Mouse (Mus musculus) embryonic facial prominence, embryonic 10.5 days (tissue): ENCODE data around the gene Map2k5. TPM values are rescaled to one million over a fixed set of nuclear protein-coding genes. Genes with fewer than 3 reads are reported as not detected.

Experiments used
- DNase-seq: peaks from one replicate; pipeline ENCODE4 v3.0.0-alpha.2; 2017; ENCODE audit warnings: low spot score
- H3K27ac ChIP-seq: fragments of 300-500 bp; sonication (generic); replicated peaks from 2 replicates; pipeline ENCODE4 v1.5.1; 2016; ENCODE audit warnings: mild to moderate bottlenecking
- H3K27me3 ChIP-seq: fragments of 300-500 bp; sonication (generic); replicated peaks from 2 replicates; pipeline ENCODE4 v1.6.1; 2016; ENCODE audit warnings: low read depth, mild to moderate bottlenecking; ENCODE audit not compliant: poor library complexity, severe bottlenecking
- H3K36me3 ChIP-seq: fragments of 300-500 bp; sonication (generic); replicated peaks from 2 replicates; pipeline ENCODE4 v1.6.1; 2016; ENCODE audit warnings: mild to moderate bottlenecking, moderate library complexity
- H3K4me1 ChIP-seq: fragments of 300-500 bp; sonication (generic); 2 replicates; pipeline ENCODE4 v1.6.1; 2016
- H3K4me3 ChIP-seq: fragments of 300-500 bp; sonication (generic); 2 replicates; pipeline ENCODE4 v1.5.1; 2016; ENCODE audit warnings: mild to moderate bottlenecking, moderate library complexity
- H3K9me3 ChIP-seq: fragments of 300-500 bp; sonication (generic); 2 replicates; pipeline ENCODE4 v1.6.1; 2016; ENCODE audit warnings: mild to moderate bottlenecking
- WGBS: fragments of 180-500 bp; shearing (Covaris S2); methylation state at CpG from one replicate; pipeline ENCODE4 v1.1.7; 2016; 5-methylcytosine and 5-hydroxymethylcytosine counted together
- polyA plus RNA-seq: library from polyadenylated mRNA; unstranded; fragments of >200 nt; fragmentation: Nextera tagmentation; extraction: Ambion mirVana; gene quantifications from 2 replicates; pipeline ENCODE4 v1.2.1, GENCODE M21; 2016

Map2k5 gene
- polyA plus RNA-seq: 34.4 and 37.7 TPM in 2 replicates

GRCm38 (mm10) chr9:63377270-63378142 is at the start of gene Map2k5:
Gene Map2k5 (minus strand): TSS chr9:63377902.
- H3K9me3 ChIP-seq: no peaks in the 10 kb centered on the region
- H3K4me1 ChIP-seq: peaks cover 38% of the 10 kb centered on the region
- DNase-seq: peak; percentile 92
- H3K36me3 ChIP-seq: peaks cover 26% of the 10 kb centered on the region
- H3K4me3 ChIP-seq: peak within 1 kb of the TSS; percentile 80
- no peaks in the 10 kb centered on the region for H3K27me3 ChIP-seq
- peak within 1 kb of the TSS; percentile 96 for H3K27ac ChIP-seq
- under 1% methylated on average over 58 of the region's 58 CpGs for WGBS

GRCm38 (mm10) chr9:63421096-63421736 is 43.5 kb upstream of the Map2k5 start:
- Histone ChIP-seq H3K4me3 (no peak overlapping the region), H3K9me3 (no peaks in the 10 kb centered on the region), H3K27ac (no peak overlapping the region), H3K27me3 (no peaks in the 10 kb centered on the region), H3K36me3 (no peaks in the 10 kb centered on the region), H3K4me1 (peaks cover 8% of the 10 kb centered on the region)
- DNase-seq: no peak
- 66% methylated on average over 9 of the region's 9 CpGs for WGBS

- H3K4me3 ChIP-seq: no peak overlapping the region
- H3K9me3 ChIP-seq: no peaks in the 10 kb centered on the region
- peaks cover 8% of the 10 kb centered on the region for H3K4me1 ChIP-seq
- WGBS: 44% methylated on average over 6 of the region's 6 CpGs
- no peaks in the 10 kb centered on the region for H3K27me3 ChIP-seq
- no peaks in the 10 kb centered on the region for H3K36me3 ChIP-seq
- DNase-seq: no peak
- H3K27ac ChIP-seq: no peak overlapping the region
Observed at GRCm38 (mm10) chr9:63420396-63420795, 42.7 kb upstream of the Map2k5 start.

GRCm38 (mm10) chr9:63400176-63400575 is 22.5 kb upstream of the Map2k5 start:
- WGBS: 89% methylated on average over 1 of the region's 1 CpGs
- DNase-seq: no peak
- H3K27ac ChIP-seq: no peak overlapping the region
- no peak overlapping the region for H3K4me3 ChIP-seq
- H3K9me3 ChIP-seq: no peaks in the 10 kb centered on the region
- H3K27me3 ChIP-seq: no peaks in the 10 kb centered on the region
- no peaks in the 10 kb centered on the region for H3K36me3 ChIP-seq
- peaks cover 26% of the 10 kb centered on the region for H3K4me1 ChIP-seq

- DNase-seq: no peak
- H3K27me3 ChIP-seq: no peaks in the 10 kb centered on the region
- peaks cover 26% of the 10 kb centered on the region for H3K4me1 ChIP-seq
- H3K27ac ChIP-seq: peak overlapping the region; percentile 92
- H3K4me3 ChIP-seq: peak overlapping the region; percentile 75
- no peaks in the 10 kb centered on the region for H3K9me3 ChIP-seq
- no peaks in the 10 kb centered on the region for H3K36me3 ChIP-seq
- 3% methylated on average over 8 of the region's 8 CpGs for WGBS
Observed at GRCm38 (mm10) chr9:63399463-63399815, 21.7 kb upstream of the Map2k5 start.

- peaks cover 26% of the 10 kb centered on the region for H3K4me1 ChIP-seq
- H3K27ac ChIP-seq: peak within 1 kb of the TSS; percentile 92
- H3K9me3 ChIP-seq: no peaks in the 10 kb centered on the region
- WGBS: under 1% methylated on average over 74 of the region's 74 CpGs
- peak within 1 kb of the TSS; percentile 75 for H3K4me3 ChIP-seq
- no peaks in the 10 kb centered on the region for H3K36me3 ChIP-seq
- DNase-seq: peak; percentile 94
- no peaks in the 10 kb centered on the region for H3K27me3 ChIP-seq
Observed at GRCm38 (mm10) chr9:63398611-63399462, 21.1 kb upstream of the Map2k5 start, which contains the start of gene 2300009A05Rik. Gene 2300009A05Rik (minus strand): TSS chr9:63399246.

- no peaks in the 10 kb centered on the region for H3K9me3 ChIP-seq
- DNase-seq: no peak
- 90% methylated on average over 7 of the region's 7 CpGs for WGBS
- no peak overlapping the region for H3K4me3 ChIP-seq
- no peaks in the 10 kb centered on the region for H3K27me3 ChIP-seq
- H3K36me3 ChIP-seq: no peaks in the 10 kb centered on the region
- no peak overlapping the region for H3K27ac ChIP-seq
- H3K4me1 ChIP-seq: peaks cover 26% of the 10 kb centered on the region
Observed at GRCm38 (mm10) chr9:63395612-63396011, 17.9 kb upstream of the Map2k5 start.

GRCm38 (mm10) chr9:63391307-63391706 is 13.6 kb upstream of the Map2k5 start:
- no peak for DNase-seq
- Histone ChIP-seq H3K27me3 (no peaks in the 10 kb centered on the region), H3K27ac (no peak overlapping the region), H3K36me3 (no peaks in the 10 kb centered on the region), H3K4me1 (peaks cover 3% of the 10 kb centered on the region; the same call in 1 of the 2 replicates), H3K4me3 (no peak overlapping the region), H3K9me3 (no peaks in the 10 kb centered on the region)
- 85% methylated on average over 2 of the region's 2 CpGs for WGBS

- H3K27me3 ChIP-seq: no peaks in the 10 kb centered on the region
- H3K27ac ChIP-seq: no peak overlapping the region
- WGBS: 90% methylated on average over 4 of the region's 4 CpGs
- H3K4me1 ChIP-seq: peaks cover 6% of the 10 kb centered on the region; the same call in 1 of the 2 replicates
- no peak for DNase-seq
- H3K36me3 ChIP-seq: no peaks in the 10 kb centered on the region
- no peak overlapping the region for H3K4me3 ChIP-seq
- H3K9me3 ChIP-seq: no peaks in the 10 kb centered on the region
Observed at GRCm38 (mm10) chr9:63382761-63383160, 5.1 kb upstream of the Map2k5 start.

GRCm38 (mm10) chr9:63380326-63380725 is 2.6 kb upstream of the Map2k5 start:
- peaks cover 2% of the 10 kb centered on the region for H3K36me3 ChIP-seq
- no peak overlapping the region for H3K4me3 ChIP-seq
- no peak overlapping the region for H3K27ac ChIP-seq
- no peaks in the 10 kb centered on the region for H3K9me3 ChIP-seq
- peaks cover 25% of the 10 kb centered on the region for H3K4me1 ChIP-seq
- no peak for DNase-seq
- 85% methylated on average over 3 of the region's 3 CpGs for whole genome bisulfite sequencing
- no peaks in the 10 kb centered on the region for H3K27me3 ChIP-seq

GRCm38 (mm10) chr9:63378174-63378573 is 472 bp upstream of the Map2k5 start:
- 21% methylated on average over 8 of the region's 8 CpGs for WGBS
- Histone ChIP-seq H3K4me3 (peak overlapping the region; percentile 80), H3K27ac (peak overlapping the region; percentile 96), H3K27me3 (no peaks in the 10 kb centered on the region), H3K4me1 (peaks cover 38% of the 10 kb centered on the region), H3K9me3 (no peaks in the 10 kb centered on the region), H3K36me3 (peaks cover 24% of the 10 kb centered on the region)
- DNase-seq: no peak

- H3K9me3 ChIP-seq: no peaks in the 10 kb centered on the region
- WGBS: 81% methylated on average over 2 of the region's 2 CpGs
- H3K36me3 ChIP-seq: peaks cover 66% of the 10 kb centered on the region
- DNase-seq: no peak
- peaks cover 34% of the 10 kb centered on the region for H3K4me1 ChIP-seq
- no peak overlapping the region for H3K27ac ChIP-seq
- no peak overlapping the region for H3K4me3 ChIP-seq
- H3K27me3 ChIP-seq: no peaks in the 10 kb centered on the region
Observed at GRCm38 (mm10) chr9:63373315-63373714, 4.4 kb downstream of the Map2k5 start.
